Mouse (Mus musculus) embryo, embryonic 10 days (tissue): ENCODE results near the gene Gm28961.
"Not testable (repeated sequence)": the region's sequence is repeated elsewhere in the genome, so short reads cannot be mapped to it uniquely, and the experiment has no call there.

Experiments used
- DNase-seq: peaks from one replicate; pipeline ENCODE4 v3.0.0-alpha.2; 2015; ENCODE audit warnings: low spot score

Gm28961 gene

DNA sequence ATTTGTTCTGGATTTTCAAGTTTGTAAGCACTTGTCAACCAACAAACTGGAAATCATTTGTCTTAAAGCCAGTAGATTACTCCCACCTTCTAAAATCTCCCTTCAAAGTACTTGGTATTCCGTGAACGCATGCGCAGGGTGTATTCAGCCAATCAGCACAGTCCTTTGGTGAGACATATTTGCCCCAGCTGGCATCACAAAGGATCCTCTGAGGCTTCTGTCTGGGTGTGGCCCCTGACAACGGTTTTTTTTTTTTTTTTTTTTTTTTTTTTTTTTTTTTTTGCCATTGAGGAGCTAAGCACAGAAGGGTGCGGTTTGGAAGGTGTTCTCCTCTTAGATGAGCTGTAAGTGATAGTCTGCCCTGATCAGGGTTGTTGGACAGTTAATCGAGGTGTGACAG is at the start of gene Gm28961:
Gm28961 (plus strand) TSS at position 301 of the 400 bp plus-strand sequence.
- not testable (repeated sequence) for DNase-seq
